Mouse (Mus musculus): ENCODE measurements around the gene Atxn7l3. TPM values are rescaled to one million over a fixed set of nuclear protein-coding genes. Genes with fewer than 3 reads are reported as not detected.

The Atxn7l3 gene
- total RNA-seq (2021), result 100 to 1,000 TPM; 227 to 258 TPM

GRCm38 (mm10) chr11:102296491-102297472, at the start of gene Atxn7l3:
Gene Atxn7l3 (minus strand): TSS chr11:102296631.
- peak; percentile 98 to 99 for DNase-seq (ENCODE audit: low spot score in 2 of 2)
- intact Hi-C loops (cut with DNase I), result loop anchor here (2.0 to 5.0 kb wide), 2 partner anchors 20 to 111 kb away; partner anchors contain the start of gene Slc25a39

GRCm38 (mm10) chr11:102344458-102344857, 48.0 kb upstream of the Atxn7l3 start:
- intact Hi-C loops (cut with DNase I), result no loop called here
- DNase-seq (ENCODE audit: low spot score in 2 of 2), result no peak

DNA sequence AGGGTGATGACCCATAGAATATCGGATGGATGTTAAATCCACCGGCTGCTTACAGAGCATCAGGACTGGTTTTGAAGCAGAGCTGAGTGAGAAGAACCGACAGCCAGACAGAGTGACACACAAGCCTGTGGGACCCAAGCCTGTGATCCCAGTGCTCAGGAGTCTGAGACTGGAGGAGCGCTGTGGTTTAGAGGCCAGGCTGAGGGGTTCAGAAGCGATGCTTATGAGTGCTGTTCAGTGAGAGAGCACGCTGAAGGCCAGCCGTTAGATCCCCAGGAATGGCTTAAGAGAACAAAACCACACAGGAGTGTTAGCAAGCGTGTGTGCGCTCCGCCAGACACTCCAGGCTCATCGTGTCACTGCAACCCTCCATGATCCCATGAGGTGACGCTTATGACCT, 46.3 kb upstream of the Atxn7l3 start:
- DNase-seq (ENCODE audit: low spot score in 2 of 2), result no peak
- intact Hi-C loops (cut with DNase I), result no loop called here

- intact Hi-C loops (cut with DNase I), result no loop called here
- DNase-seq (ENCODE audit: low spot score in 2 of 2), result no peak
These were observed 44.7 kb upstream of the Atxn7l3 start for GRCm38 (mm10) chr11:102341101-102341500.

GRCm38 (mm10) chr11:102339624-102340023, 43.2 kb upstream of the Atxn7l3 start:
- no peak for DNase-seq (ENCODE audit: low spot score in 2 of 2)
- intact Hi-C loops (cut with DNase I), result loop anchor here (5.0 kb wide), 1 partner anchor 38 kb away; no protein-coding TSS in a partner anchor

DNA sequence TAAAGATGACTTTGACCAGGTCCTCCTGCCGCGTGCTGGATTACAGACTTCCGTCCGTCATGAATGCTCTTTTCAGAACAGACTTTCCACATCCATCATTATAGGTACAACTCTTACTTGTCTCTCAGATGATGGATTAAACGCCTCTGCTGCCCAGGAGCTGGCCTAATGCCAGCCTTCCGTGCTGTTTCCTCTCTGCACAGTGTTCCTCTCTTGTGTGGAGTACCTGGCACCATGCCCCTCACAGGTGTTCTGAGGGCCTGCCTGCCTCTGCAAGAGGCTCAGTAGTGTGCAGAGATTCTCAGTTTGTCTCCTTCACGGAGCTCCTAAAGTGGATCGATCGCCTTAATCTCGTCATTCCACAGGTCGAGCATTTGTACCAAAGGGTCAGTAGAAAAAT, 42.8 kb upstream of the Atxn7l3 start:
- intact Hi-C loops (cut with DNase I), result loop anchor here (5.0 kb wide), 1 partner anchor 38 kb away; no protein-coding TSS in a partner anchor
- no peak for DNase-seq (ENCODE audit: low spot score in 2 of 2)

DNA sequence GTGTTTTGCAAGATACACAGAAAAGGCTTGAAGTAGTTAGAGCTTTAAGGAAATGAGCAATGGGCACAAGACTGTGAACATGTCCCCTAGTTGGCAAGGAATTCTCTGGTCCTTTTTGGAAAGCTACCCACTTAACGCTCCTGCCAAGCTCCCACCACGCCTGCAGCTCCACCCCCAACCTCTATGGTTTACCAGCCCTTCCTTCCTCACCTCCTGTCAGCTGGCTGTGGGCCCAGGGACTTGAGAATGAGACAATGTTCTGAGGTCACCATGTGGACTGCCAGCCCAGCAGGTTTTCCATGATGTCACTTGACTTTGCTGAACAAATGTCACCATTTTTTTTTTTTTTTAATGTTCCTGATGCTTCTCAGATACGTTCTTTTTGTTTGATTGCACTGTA, 42.1 kb upstream of the Atxn7l3 start:
- DNase-seq (ENCODE audit: low spot score in 2 of 2), result peak; percentile 53 to 59
- intact Hi-C loops (cut with DNase I), result loop anchor here (5.0 kb wide), 1 partner anchor 39 kb away; no protein-coding TSS in a partner anchor

DNA sequence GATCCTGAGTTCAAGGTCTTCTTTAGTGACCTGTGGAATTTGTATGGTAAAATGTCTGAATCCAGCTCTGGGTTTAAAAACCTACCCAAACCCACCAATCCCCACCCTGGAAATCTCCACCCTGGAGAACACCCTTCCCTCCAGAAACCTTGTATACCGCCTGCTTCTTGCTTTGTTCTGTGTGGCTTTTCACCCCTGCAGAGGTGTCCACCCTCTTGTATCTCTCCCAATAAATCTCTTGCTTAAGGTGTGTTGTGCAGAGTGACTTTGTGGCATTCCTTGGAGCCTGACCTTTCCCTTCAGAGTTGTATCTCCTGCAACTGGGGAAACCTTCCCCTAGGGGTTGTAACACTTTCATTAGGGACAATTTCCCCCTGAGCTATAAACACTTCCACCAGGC, 41.5 kb upstream of the Atxn7l3 start:
- intact Hi-C loops (cut with DNase I), result loop anchor here (5.0 kb wide), 1 partner anchor 39 kb away; no protein-coding TSS in a partner anchor
- no peak for DNase-seq (ENCODE audit: low spot score in 2 of 2)

GRCm38 (mm10) chr11:102336191-102336590, 39.8 kb upstream of the Atxn7l3 start:
- intact Hi-C loops (cut with DNase I), result loop anchor here (5.0 kb wide), 1 partner anchor 41 kb away; no protein-coding TSS in a partner anchor

GRCm38 (mm10) chr11:102334973-102335700, 38.7 kb upstream of the Atxn7l3 start:
- no peak for DNase-seq (ENCODE audit: low spot score in 2 of 2)
- intact Hi-C loops (cut with DNase I), result loop anchor here (5.0 kb wide), 1 partner anchor 42 kb away; no protein-coding TSS in a partner anchor

More at GRCm38 (mm10) chr11:102336191-102336590, 39.8 kb upstream of the Atxn7l3 start:
- no peak for DNase-seq (ENCODE audit: low spot score in 2 of 2)

GRCm38 (mm10) chr11:102334010-102334409, 37.6 kb upstream of the Atxn7l3 start:
- intact Hi-C loops (cut with DNase I), result no loop called here
- no peak for DNase-seq (ENCODE audit: low spot score in 2 of 2)

DNA sequence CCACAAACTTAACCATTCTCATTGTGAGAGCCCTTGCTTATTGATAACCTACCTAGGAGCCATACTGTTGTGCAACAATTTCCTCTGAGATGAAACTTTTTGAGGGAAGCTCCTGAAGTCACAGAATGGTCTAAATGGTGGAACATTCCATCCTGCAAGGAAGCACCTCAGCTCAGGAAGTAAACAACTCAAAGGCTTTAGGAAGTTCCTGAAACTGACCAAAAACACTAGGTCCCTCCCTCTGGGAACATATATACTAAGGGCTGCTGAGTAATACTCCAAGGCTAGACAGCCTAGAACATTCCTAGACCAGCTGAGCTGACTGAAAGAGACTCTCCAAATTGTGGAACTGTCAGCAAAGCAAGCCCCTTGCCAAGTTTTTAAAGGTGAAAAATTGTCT, 36.6 kb upstream of the Atxn7l3 start:
- intact Hi-C loops (cut with DNase I), result no loop called here
- DNase-seq (ENCODE audit: low spot score in 2 of 2), result no peak

DNA sequence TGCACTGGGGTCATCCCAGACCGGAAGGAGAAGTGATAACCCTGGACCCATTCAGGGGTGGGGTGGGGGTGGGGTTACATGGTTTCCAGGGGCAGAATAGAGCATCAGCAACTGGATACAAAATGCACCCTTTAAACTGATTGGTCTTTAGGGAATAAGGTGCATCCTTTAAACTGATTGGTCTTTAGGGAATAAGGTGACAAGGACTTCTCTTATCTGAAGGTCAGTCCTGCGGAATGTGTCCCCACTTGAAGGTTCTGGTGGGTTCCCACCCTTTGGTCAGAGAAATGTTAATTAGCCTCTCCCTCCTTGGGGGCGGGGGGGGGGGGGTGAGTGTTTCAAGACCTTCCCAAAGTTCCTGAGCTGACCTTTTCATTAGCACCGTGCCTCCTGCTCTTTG, 35.4 kb upstream of the Atxn7l3 start:
- no peak for DNase-seq (ENCODE audit: low spot score in 2 of 2)
- intact Hi-C loops (cut with DNase I), result no loop called here

DNA sequence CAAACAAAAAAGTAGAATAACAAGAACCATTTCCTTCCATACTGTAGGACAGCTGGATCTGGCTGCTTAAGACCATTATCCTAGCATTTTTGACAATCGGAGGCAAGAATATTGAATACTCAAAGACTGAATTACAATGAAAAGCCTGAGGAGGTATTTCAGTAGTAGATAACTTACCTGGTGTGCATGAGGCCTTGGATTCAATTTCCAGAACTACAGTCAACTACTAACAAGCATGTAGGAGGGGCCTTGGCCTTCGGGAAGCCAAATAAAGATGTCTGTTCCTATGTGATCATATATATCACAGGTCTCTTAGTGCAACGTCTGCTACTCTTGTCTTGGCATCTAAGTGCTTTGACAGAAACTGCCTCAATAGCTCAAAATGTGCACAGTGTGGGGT, 33.6 kb upstream of the Atxn7l3 start:
- intact Hi-C loops (cut with DNase I), result no loop called here

DNA sequence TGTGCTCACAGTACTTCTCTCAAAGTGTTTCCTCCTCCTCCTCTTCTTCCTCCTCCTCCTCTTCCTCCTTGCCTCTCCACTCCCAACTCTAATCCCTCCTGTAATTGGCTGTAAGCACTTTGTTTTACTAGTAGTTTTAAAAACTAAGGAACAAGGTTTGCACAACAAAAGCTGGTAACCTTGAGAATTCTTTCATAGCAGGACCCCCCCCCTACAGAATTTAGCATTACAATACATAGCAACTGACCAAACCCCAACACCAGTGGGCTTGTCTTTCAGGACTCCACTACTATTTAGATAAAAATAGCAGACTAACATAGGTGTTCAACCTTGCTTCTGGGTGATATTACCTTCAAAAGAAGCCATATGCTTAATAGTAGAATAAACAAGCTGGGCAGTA, 33.1 kb upstream of the Atxn7l3 start:
- no peak for DNase-seq (ENCODE audit: low spot score in 2 of 2)
- intact Hi-C loops (cut with DNase I), result no loop called here

More for the DNA sequence above, 33.6 kb upstream of the Atxn7l3 start:
- DNase-seq (ENCODE audit: low spot score in 2 of 2), result no peak

DNA sequence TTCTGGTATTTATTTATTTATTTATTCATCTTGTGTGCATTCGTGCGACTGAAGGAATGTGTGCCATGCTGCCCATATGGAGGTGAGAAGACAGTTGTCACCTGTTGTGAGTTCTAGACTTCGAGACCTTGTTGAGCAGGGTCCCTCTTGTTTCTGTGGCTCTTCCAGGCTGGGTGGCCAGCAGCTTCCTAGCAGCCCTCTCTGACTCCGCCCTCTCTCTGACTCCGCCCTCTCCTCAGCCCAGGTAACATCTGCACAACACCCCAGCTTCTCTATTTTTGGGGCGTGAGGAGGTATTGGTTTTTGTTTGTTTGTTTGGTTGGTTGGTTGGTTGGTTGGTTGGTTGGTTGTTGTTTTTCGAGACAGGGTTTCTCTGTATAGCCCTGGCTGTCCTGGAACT, 31.4 kb upstream of the Atxn7l3 start:
- intact Hi-C loops (cut with DNase I), result no loop called here
- DNase-seq (ENCODE audit: low spot score in 2 of 2), result no peak

GRCm38 (mm10) chr11:102327250-102327649, 30.8 kb upstream of the Atxn7l3 start:
- intact Hi-C loops (cut with DNase I), result no loop called here

DNA sequence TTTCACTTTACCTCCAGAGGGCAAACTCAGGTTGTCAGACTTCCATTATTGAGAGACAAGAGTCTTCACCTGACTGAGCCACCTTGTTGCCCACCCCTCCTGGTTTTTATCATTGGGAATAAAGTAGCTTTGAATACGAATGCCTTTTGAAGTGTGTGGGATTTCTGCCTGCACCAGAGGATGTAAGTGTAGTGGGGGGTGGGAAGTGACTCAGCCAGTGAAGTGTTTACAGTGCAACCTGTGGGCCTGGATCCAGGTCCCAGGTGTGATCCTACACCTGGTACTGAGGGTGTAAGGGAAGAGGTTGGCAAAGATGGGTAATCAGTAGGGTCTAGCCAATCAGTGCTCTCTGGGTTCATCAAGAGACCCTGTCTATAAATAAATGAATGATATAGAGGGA, 27.1 kb upstream of the Atxn7l3 start:
- no peak for DNase-seq (ENCODE audit: low spot score in 2 of 2)
- intact Hi-C loops (cut with DNase I), result no loop called here

More at GRCm38 (mm10) chr11:102327250-102327649, 30.8 kb upstream of the Atxn7l3 start:
- no peak for DNase-seq (ENCODE audit: low spot score in 2 of 2)

DNA sequence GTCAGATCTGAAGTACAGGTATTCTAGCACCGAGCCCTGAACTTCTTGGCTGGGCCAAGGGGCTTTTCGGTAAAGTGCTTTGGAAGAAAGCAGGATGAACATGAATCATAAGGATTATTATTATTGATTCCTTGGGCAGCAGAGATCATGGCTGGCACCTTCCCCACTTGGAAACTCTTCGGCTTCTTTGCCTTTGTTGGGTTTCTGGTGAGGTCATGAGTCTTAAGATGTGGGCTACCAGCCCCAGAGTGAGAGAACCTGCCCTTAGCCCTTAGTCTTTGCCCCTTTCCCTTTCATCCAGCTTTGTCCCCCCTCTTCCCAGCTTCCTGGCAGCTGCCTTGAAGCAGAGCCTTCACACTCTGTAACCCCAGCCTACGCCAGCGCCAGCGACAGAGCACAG, 25.5 kb upstream of the Atxn7l3 start:
- intact Hi-C loops (cut with DNase I), result no loop called here
- DNase-seq (ENCODE audit: low spot score in 2 of 2), result no peak

DNA sequence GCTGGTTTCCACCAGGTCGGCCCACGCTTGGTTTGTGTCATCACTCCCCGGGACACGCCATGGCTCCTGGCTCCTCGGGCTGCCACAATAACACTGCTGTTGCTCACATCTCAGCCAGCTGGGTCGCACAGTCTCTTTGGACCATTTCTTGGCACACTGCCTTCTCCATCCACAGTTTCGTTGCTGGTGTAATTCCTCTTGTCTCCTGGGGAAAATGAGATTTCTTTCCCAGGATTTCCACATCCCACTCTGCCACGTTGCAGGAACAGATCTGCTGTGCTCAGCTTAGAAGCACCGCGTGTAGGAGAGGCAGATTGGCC, 24.2 kb upstream of the Atxn7l3 start:
- intact Hi-C loops (cut with DNase I), result loop anchor here (1.0 kb wide), 1 partner anchor 74 kb away; no protein-coding TSS in a partner anchor
- DNase-seq (ENCODE audit: low spot score in 2 of 2), result peak; percentile 73 to 81
